Mouse (Mus musculus) liver, embryonic 13.5 days (tissue): ENCODE results near the gene Ccl17. TPM values are rescaled to one million over a fixed set of nuclear protein-coding genes. Genes with fewer than 3 reads are reported as not detected.
A peak's percentile ranks its signal among the peaks of the same experiment; 100 is the strongest.

Experiments used
- ATAC-seq: fragments of 200-750 bp; cut with Nextera tagmentation; 2 replicates; pipeline ENCODE4 v1.8.0; 2017; ENCODE audit warnings: low read depth, mild to moderate bottlenecking, moderate number of reproducible peaks, moderate library complexity
- DNase-seq: peaks from one replicate; pipeline ENCODE4 v3.0.0; 2022
- H3K27ac ChIP-seq: fragments of 300-500 bp; sonication (generic); 2 replicates; pipeline ENCODE4 v1.5.1; 2015; ENCODE audit warnings: moderate library complexity, mild to moderate bottlenecking, inconsistent platforms
- H3K27me3 ChIP-seq: fragments of 300-500 bp; sonication (generic); 2 replicates; pipeline ENCODE4 v1.6.1; 2015; ENCODE audit warnings: mild to moderate bottlenecking, inconsistent platforms
- H3K36me3 ChIP-seq: fragments of 300-500 bp; sonication (generic); 2 replicates; pipeline ENCODE4 v1.6.1; 2015; ENCODE audit warnings: mild to moderate bottlenecking, inconsistent platforms
- H3K4me1 ChIP-seq: fragments of 300-500 bp; sonication (generic); replicated peaks from 2 replicates; pipeline ENCODE4 v1.6.1; 2015; ENCODE audit warnings: inconsistent platforms
- H3K4me2 ChIP-seq: fragments of 300-500 bp; sonication (generic); 2 replicates; pipeline ENCODE4 v1.6.1; 2015; ENCODE audit warnings: inconsistent platforms, mild to moderate bottlenecking, moderate library complexity
- H3K4me3 ChIP-seq: fragments of 300-500 bp; sonication (generic); replicated peaks from 2 replicates; pipeline ENCODE4 v1.5.1; 2015; ENCODE audit warnings: mild to moderate bottlenecking, inconsistent platforms
- H3K9ac ChIP-seq: fragments of 300-500 bp; sonication (generic); 2 replicates; pipeline ENCODE4 v1.6.1; 2015; ENCODE audit warnings: mild to moderate bottlenecking, inconsistent platforms
- H3K9me3 ChIP-seq: fragments of 300-500 bp; sonication (generic); replicated peaks from 2 replicates; pipeline ENCODE4 v1.6.1; 2016; ENCODE audit warnings: inconsistent platforms
- WGBS: fragments of 180-500 bp; shearing (Covaris S2); methylation state at CpG from one replicate; pipeline ENCODE4 v1.1.7; 2015; ENCODE audit not compliant: insufficient replicate concordance; 5-methylcytosine and 5-hydroxymethylcytosine counted together
- polyA plus RNA-seq: library from polyadenylated mRNA; unstranded; fragments of >200 nt; fragmentation: Nextera tagmentation; extraction: Ambion mirVana; gene quantifications from 2 replicates; pipeline ENCODE4 v1.2.1, GENCODE M21; 2015

Ccl17 gene
- polyA plus RNA-seq, 1 experiment from 2014 or later: 0.36 TPM

DNA sequence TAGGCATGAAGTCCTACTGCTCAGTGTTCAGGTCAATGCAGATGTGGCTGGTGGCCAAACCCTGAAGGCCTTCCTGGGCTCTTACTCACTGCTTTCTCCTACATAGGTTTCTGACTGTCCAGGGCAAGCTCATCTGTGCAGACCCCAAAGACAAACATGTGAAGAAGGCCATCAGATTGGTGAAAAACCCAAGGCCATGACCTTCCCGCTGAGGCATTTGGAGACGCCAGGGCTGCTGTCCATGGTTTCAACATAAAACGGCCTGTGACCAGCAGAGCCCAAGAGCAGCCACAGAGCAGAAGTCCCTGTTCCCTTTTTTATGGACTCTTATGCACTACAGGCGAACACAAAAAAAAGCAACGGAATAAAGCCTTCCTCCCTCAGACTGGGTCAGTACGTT is 1.4 kb downstream of the Ccl17 start:
- no peak for DNase-seq
- H3K4me2 ChIP-seq: no peak overlapping the region
- peaks cover 6% of the 10 kb centered on the region; the same call in 1 of the 2 replicates for H3K27me3 ChIP-seq
- no peak overlapping the region for H3K9ac ChIP-seq
- H3K36me3 ChIP-seq: no peaks in the 10 kb centered on the region
- H3K9me3 ChIP-seq: no peaks in the 10 kb centered on the region
- no peak for ATAC-seq
- H3K4me3 ChIP-seq: no peak overlapping the region
- H3K4me1 ChIP-seq: peaks cover 29% of the 10 kb centered on the region
- H3K27ac ChIP-seq: peak overlapping the region; percentile 53; the same call in 1 of the 2 replicates
- WGBS: 47% methylated on average over 6 of the region's 6 CpGs

DNA sequence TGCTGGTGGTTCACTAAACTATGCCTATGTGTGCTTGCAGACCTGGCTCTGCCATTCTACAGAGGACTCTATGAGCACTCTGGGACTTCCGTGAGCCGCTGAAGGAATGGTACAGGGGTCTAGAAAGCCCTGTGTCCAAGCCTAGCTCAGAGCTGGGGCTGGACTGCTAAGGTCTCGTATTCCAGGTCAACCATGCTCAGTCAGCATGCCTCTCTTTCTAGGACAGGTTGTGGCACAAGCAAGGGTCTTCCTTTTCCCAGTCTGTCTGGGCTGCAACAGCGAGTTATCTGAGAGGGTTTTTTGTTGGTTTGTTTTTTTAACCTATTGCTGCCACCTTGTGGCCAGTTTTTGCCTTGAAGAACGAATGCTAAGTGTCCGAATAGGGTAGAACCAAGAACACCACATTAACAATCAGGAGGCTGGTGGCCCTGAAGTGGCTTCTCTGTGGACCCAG is 2.4 kb downstream of the Ccl17 start:
- peak; percentile 70 for DNase-seq
- no peak overlapping the region for H3K4me2 ChIP-seq
- no peaks in the 10 kb centered on the region for H3K9me3 ChIP-seq
- ATAC-seq: peak; percentile 43
- H3K27me3 ChIP-seq: 0 out of 2 replicates have a peak, but pooled peaks cover 4% of the 10 kb centered on the region
- H3K4me1 ChIP-seq: peaks cover 24% of the 10 kb centered on the region
- H3K36me3 ChIP-seq: no peaks in the 10 kb centered on the region
- 34% methylated on average over 6 of the region's 6 CpGs for WGBS
- H3K27ac ChIP-seq: 0 out of 2 replicates have a peak overlapping the region, but pooled peaks have one; percentile 1
- H3K4me3 ChIP-seq: no peak overlapping the region
- no peak overlapping the region for H3K9ac ChIP-seq

DNA sequence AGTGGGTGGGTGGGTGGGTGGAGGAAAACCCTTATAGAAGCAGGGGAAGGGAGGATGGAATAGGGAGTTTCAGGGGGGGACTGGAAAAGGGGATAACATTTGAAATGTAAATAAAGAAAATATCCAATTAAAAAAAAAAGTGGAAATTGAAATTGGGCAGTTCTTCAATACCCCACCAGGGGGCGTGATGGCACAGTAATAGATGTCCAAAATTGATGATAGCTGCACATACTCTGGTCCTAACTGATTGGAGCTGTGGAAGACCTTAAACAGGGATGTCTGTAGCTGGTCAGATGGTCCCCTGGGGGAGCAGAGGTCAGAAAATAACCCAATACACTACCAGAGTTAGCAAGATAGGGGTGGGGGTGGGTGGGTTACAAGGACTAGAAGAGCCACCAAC is 4.3 kb downstream of the Ccl17 start:
- no peak overlapping the region for H3K27ac ChIP-seq
- peaks cover 8% of the 10 kb centered on the region for H3K4me1 ChIP-seq
- DNase-seq (no peak), ATAC-seq (no peak)
- H3K27me3 ChIP-seq: no peaks in the 10 kb centered on the region
- H3K4me2 ChIP-seq: no peak overlapping the region
- WGBS: 0% methylated on average over 1 of the region's 1 CpGs
- H3K9me3 ChIP-seq: no peaks in the 10 kb centered on the region
- H3K4me3 ChIP-seq: no peak overlapping the region
- H3K9ac ChIP-seq: no peak overlapping the region
- H3K36me3 ChIP-seq: no peaks in the 10 kb centered on the region

GRCm38 (mm10) chr8:94817933-94818332 is 7.7 kb downstream of the Ccl17 start:
- no peak overlapping the region for H3K27ac ChIP-seq
- 62% methylated on average over 11 of the region's 11 CpGs for WGBS
- no peak overlapping the region for H3K4me3 ChIP-seq
- H3K27me3 ChIP-seq: no peaks in the 10 kb centered on the region
- H3K9ac ChIP-seq: no peak overlapping the region
- ATAC-seq (no peak), DNase-seq (no peak)
- H3K36me3 ChIP-seq: peaks cover 30% of the 10 kb centered on the region
- H3K4me2 ChIP-seq: no peak overlapping the region
- H3K9me3 ChIP-seq: no peaks in the 10 kb centered on the region
- peaks cover 19% of the 10 kb centered on the region for H3K4me1 ChIP-seq

GRCm38 (mm10) chr8:94819671-94820179 is 9.5 kb downstream of the Ccl17 start:
- H3K27ac ChIP-seq: peak overlapping the region; percentile 67
- no peaks in the 10 kb centered on the region for H3K27me3 ChIP-seq
- ATAC-seq (peak; percentile 55; the same call in 1 of the 2 replicates), DNase-seq (no peak)
- no peaks in the 10 kb centered on the region for H3K9me3 ChIP-seq
- H3K4me1 ChIP-seq: peaks cover 22% of the 10 kb centered on the region
- H3K4me3 ChIP-seq: no peak overlapping the region
- no peak overlapping the region for H3K4me2 ChIP-seq
- no peak overlapping the region for H3K9ac ChIP-seq
- WGBS: 39% methylated on average over 6 of the region's 6 CpGs
- H3K36me3 ChIP-seq: peaks cover 48% of the 10 kb centered on the region

DNA sequence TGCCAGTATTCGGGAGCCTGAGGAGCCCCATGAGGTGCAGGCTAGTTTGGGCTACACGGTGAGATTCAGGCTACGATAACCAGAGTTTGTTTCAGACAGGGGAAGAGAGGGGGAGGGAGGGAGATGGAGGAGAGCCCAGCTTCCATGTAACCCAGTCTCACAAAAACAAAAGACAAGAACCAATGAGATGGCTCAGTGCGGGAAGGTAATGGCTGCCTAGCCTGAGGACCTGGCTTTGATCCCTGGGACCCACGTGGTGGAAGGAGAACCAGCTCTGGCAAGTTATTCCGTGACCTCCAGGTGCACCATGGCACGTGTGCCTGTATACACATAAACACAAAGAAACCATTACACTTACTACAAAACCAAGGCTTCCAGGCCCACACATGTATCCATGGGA is 10.3 kb downstream of the Ccl17 start:
- no peaks in the 10 kb centered on the region for H3K9me3 ChIP-seq
- ATAC-seq (no peak), DNase-seq (no peak)
- no peak overlapping the region for H3K27ac ChIP-seq
- H3K4me1 ChIP-seq: peaks cover 22% of the 10 kb centered on the region
- H3K4me3 ChIP-seq: no peak overlapping the region
- H3K9ac ChIP-seq: peak overlapping the region; percentile 3; the same call in 1 of the 2 replicates
- peaks cover 55% of the 10 kb centered on the region for H3K36me3 ChIP-seq
- no peaks in the 10 kb centered on the region for H3K27me3 ChIP-seq
- 85% methylated on average over 7 of the region's 7 CpGs for WGBS
- no peak overlapping the region for H3K4me2 ChIP-seq

- no peaks in the 10 kb centered on the region for H3K27me3 ChIP-seq
- no peaks in the 10 kb centered on the region for H3K9me3 ChIP-seq
- H3K4me2 ChIP-seq: no peak overlapping the region
- ATAC-seq (no peak), DNase-seq (no peak)
- H3K9ac ChIP-seq: no peak overlapping the region
- no peak overlapping the region for H3K27ac ChIP-seq
- H3K4me3 ChIP-seq: no peak overlapping the region
- WGBS: 89% methylated on average over 2 of the region's 2 CpGs
- H3K36me3 ChIP-seq: peaks cover 64% of the 10 kb centered on the region
- peaks cover 22% of the 10 kb centered on the region for H3K4me1 ChIP-seq
Observed at GRCm38 (mm10) chr8:94821381-94821780, 11.1 kb downstream of the Ccl17 start.

DNA sequence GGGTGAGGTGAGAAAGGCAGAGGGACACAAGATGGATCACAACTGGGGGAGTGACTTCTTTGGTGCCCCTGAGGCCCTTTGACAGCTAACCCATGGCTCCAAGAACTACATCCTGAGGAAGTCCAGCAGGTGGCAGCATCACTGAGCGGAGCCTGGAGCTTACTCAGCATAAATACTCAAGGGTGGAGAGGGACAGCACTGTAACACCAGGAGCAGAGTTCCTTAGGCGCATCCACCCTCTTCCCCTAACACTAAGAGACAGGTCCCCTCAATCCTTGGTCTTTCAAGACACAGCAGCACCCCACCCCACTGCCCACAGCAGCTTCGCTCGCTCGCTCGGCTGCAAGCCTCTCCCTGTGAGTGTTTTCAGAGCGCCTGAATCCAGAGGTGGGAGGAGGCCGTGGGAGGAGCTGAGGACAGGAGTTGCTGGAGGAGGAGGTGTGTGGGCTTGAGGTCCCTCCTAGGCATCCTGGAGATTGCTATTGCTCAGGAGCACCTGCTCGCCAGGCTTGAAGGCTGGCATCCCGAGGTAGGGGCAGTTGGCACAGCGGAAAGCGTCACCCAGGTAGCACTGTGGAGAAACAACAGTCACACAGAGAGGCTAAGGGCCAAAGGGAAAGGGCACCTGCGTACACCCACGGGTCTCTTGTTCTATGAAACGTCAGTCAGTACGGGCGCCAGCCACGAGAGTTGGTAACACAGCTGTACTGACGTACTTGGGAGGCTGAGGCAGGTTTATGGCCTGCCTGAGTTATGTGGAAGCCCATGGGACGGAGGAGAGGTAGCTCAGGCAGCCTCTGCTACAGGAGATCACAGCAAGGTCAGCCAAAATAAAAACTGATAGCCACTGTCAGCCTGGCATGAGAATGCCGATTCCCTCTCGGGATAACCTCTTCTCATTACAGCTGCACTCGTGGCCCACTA is 12.6 kb downstream of the Ccl17 start:
- ATAC-seq (peak; percentile 66), DNase-seq (peak; percentile 56)
- Histone ChIP-seq H3K4me3 (no peak overlapping the region), H3K4me2 (no peak overlapping the region), H3K27me3 (no peaks in the 10 kb centered on the region), H3K9me3 (no peaks in the 10 kb centered on the region), H3K36me3 (peaks cover 77% of the 10 kb centered on the region), H3K9ac (no peak overlapping the region), H3K4me1 (peaks cover 22% of the 10 kb centered on the region), H3K27ac (no peak overlapping the region; the same call in 1 of the 2 replicates)
- 85% methylated on average over 23 of the region's 23 CpGs for WGBS

DNA sequence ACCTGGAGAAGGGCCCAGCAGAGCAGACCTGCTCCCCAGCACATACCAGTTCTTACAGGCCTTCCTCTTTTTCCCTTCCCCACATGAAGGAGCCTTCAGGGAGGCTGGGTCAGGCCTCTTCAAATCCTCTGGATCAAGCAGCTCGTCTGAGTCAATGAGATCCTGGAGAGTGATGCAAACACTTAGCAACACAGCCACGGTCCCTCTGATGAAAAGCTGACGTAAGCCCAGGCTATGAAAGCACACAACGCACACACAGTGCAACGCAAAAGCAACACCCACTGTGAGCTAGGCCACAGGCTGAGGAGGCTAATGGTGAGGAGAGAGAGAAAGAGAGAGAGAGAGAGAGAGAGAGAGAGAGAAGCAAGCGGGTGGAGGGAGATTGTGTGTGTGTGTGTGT is 14.9 kb downstream of the Ccl17 start:
- ATAC-seq: no peak
- Histone ChIP-seq H3K9me3 (no peaks in the 10 kb centered on the region), H3K4me1 (peaks cover 13% of the 10 kb centered on the region), H3K27me3 (no peaks in the 10 kb centered on the region), H3K4me3 (no peak overlapping the region), H3K27ac (no peak overlapping the region), H3K9ac (no peak overlapping the region), H3K36me3 (peaks cover 96% of the 10 kb centered on the region), H3K4me2 (no peak overlapping the region)
- DNase-seq: no peak
- WGBS: 80% methylated on average over 6 of the region's 6 CpGs

DNA sequence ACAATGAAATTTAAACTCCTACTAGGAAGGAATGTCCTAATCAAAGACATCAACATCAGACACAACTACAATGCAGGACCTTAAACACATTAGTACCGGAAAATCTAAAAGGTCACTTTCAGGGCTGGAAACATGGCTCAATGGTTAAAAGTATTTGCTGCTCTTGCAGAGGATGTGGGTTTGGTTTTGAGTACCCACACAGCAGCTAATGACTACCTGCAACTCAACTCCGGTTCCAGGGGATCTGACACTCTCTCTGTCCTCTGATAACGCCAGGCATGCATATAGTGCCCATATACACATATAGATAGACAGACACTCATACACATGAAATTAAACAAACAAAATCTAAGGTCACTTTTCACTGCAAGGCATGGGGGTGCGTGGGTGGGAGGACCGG is 16.0 kb downstream of the Ccl17 start:
- ATAC-seq (no peak), DNase-seq (no peak)
- no peaks in the 10 kb centered on the region for H3K9me3 ChIP-seq
- no peak overlapping the region for H3K4me2 ChIP-seq
- H3K27ac ChIP-seq: no peak overlapping the region
- H3K4me3 ChIP-seq: no peak overlapping the region
- no peaks in the 10 kb centered on the region for H3K27me3 ChIP-seq
- peaks cover 95% of the 10 kb centered on the region for H3K36me3 ChIP-seq
- peaks cover 6% of the 10 kb centered on the region for H3K4me1 ChIP-seq
- WGBS: 92% methylated on average over 5 of the region's 5 CpGs
- no peak overlapping the region for H3K9ac ChIP-seq

GRCm38 (mm10) chr8:94828284-94828683 is 18.0 kb downstream of the Ccl17 start:
- DNase-seq: no peak
- no peak for ATAC-seq
- H3K4me2 ChIP-seq: no peak overlapping the region
- H3K9ac ChIP-seq: no peak overlapping the region
- peaks cover 4% of the 10 kb centered on the region; the same call in 1 of the 2 replicates for H3K4me1 ChIP-seq
- no peaks in the 10 kb centered on the region for H3K9me3 ChIP-seq
- no peak overlapping the region for H3K27ac ChIP-seq
- no peak overlapping the region for H3K4me3 ChIP-seq
- H3K36me3 ChIP-seq: peaks cover 94% of the 10 kb centered on the region
- H3K27me3 ChIP-seq: no peaks in the 10 kb centered on the region
- 90% methylated on average over 6 of the region's 6 CpGs for WGBS
